Mouse (Mus musculus): ENCODE data around the gene Spaca3.

Spaca3 gene

GRCm38 (mm10) chr11:80858065-80858464 is at the start of gene Spaca3:
Gene Spaca3 (plus strand): TSS chr11:80858365.
- DNase-seq: no peak

GRCm38 (mm10) chr11:80808551-80809070 is 49.6 kb upstream of the Spaca3 start:
- no peak for DNase-seq

- no peak for DNase-seq
Measured at GRCm38 (mm10) chr11:80809666-80809992, 48.5 kb upstream of the Spaca3 start.

- DNase-seq: peak; percentile 10
Measured at GRCm38 (mm10) chr11:80809993-80810821, 48.0 kb upstream of the Spaca3 start, which contains the start of gene Tmem98. Gene Tmem98 (plus strand): TSS chr11:80810175.

GRCm38 (mm10) chr11:80811156-80811555 is 47.0 kb upstream of the Spaca3 start:
- DNase-seq: no peak

- DNase-seq: no peak
Measured at GRCm38 (mm10) chr11:80815354-80815753, 42.8 kb upstream of the Spaca3 start.

- DNase-seq: peak; percentile 39
Measured at GRCm38 (mm10) chr11:80818060-80818697, 40.0 kb upstream of the Spaca3 start.

- DNase-seq: no peak
Measured at GRCm38 (mm10) chr11:80820085-80820484, 38.1 kb upstream of the Spaca3 start.

- peak; percentile 17 for DNase-seq
Measured at GRCm38 (mm10) chr11:80821296-80821695, 36.9 kb upstream of the Spaca3 start.

- no peak for DNase-seq
Measured at GRCm38 (mm10) chr11:80821794-80822193, 36.4 kb upstream of the Spaca3 start.

GRCm38 (mm10) chr11:80835395-80835794 is 22.8 kb upstream of the Spaca3 start:
- DNase-seq: no peak

- no peak for DNase-seq
Measured at GRCm38 (mm10) chr11:80835841-80836240, 22.3 kb upstream of the Spaca3 start.

- no peak for DNase-seq
Measured at GRCm38 (mm10) chr11:80838724-80839123, 19.4 kb upstream of the Spaca3 start.

- DNase-seq: no peak
Measured at GRCm38 (mm10) chr11:80843435-80843834, 14.7 kb upstream of the Spaca3 start.

GRCm38 (mm10) chr11:80845486-80845885 is 12.7 kb upstream of the Spaca3 start:
- DNase-seq: no peak

GRCm38 (mm10) chr11:80846115-80846514 is 12.1 kb upstream of the Spaca3 start:
- DNase-seq: no peak

- no peak for DNase-seq
Measured at GRCm38 (mm10) chr11:80848131-80848530, 10.0 kb upstream of the Spaca3 start.

GRCm38 (mm10) chr11:80851859-80852258 is 6.3 kb upstream of the Spaca3 start:
- no peak for DNase-seq

GRCm38 (mm10) chr11:80853014-80853413 is 5.2 kb upstream of the Spaca3 start:
- no peak for DNase-seq

- DNase-seq: no peak
Measured at GRCm38 (mm10) chr11:80854430-80854829, 3.7 kb upstream of the Spaca3 start.

- no peak for DNase-seq
Measured at GRCm38 (mm10) chr11:80854908-80855307, 3.3 kb upstream of the Spaca3 start.

GRCm38 (mm10) chr11:80856827-80857226 is 1.3 kb upstream of the Spaca3 start:
- DNase-seq: no peak

GRCm38 (mm10) chr11:80862941-80863340 is 4.8 kb downstream of the Spaca3 start:
- DNase-seq: no peak

- DNase-seq: no peak
Measured at GRCm38 (mm10) chr11:80868039-80868438, 9.9 kb downstream of the Spaca3 start.

All from cerebellum, adult 11 months (tissue).